Mouse (Mus musculus) myocyte (in vitro differentiated cells): ENCODE measurements around the gene F12.
"Not testable (repeated sequence)": the region's sequence is repeated elsewhere in the genome, so short reads cannot be mapped to it uniquely, and the experiment has no call there.

Experiments used
- E2F4 ChIP-seq: IDR thresholded peaks from one replicate; pipeline ENCODE4 v1.6.1; 2011; ENCODE audit warnings: mild to moderate bottlenecking, control low read depth, moderate library complexity; ENCODE audit not compliant: insufficient read depth
- MYOD1 ChIP-seq, 3 experiments: IDR thresholded peaks; one replicate each; pipeline ENCODE4 v1.6.1; 2011; ENCODE audit warnings: control low read depth in 2 of 3, low read depth in 2 of 3, mild to moderate bottlenecking in 2 of 3, moderate library complexity in 1 of 3; ENCODE audit not compliant: insufficient read length in 2 of 3, control insufficient read depth in 1 of 3
- POLR2A ChIP-seq: IDR thresholded peaks from one replicate; pipeline ENCODE4 v1.6.1; 2011; ENCODE audit warnings: low read depth, mild to moderate bottlenecking, control low read depth, moderate library complexity; ENCODE audit not compliant: insufficient read length

DNA sequence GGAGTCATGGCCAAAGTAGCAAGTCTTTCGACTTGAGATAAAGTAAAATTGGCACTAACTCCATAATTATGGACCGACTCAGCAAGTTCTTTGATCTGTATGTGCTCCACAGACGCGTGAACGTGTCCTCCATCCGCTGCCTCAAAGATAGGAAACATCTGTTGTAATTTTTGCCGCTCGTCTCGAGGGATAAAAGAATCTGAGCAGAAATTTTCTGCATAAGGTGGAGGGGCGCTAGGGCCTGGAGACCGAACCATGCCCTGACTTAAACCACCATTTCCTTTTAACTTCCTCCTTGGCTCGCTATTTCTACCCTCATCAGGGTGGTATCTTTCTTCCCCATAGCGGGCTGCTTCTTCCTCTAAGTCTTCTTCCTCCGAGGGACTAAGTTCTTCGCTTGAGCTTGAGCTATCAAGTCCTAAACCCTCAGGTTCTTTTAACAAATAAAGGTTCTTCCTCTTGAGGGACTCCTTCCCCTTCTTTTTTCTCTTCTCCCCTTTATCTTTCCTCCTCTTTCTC is 10.6 kb upstream of the F12 start:
- not testable (repeated sequence) for TF ChIP-seq POLR2A; MYOD1 (IDR thresholded peaks at IDR 0.05; ENCODE audit: control insufficient read depth in 1 of 3, insufficient read length in 2 of 3, low read depth in 2 of 3); E2F4
